In the genomic region with DNA sequence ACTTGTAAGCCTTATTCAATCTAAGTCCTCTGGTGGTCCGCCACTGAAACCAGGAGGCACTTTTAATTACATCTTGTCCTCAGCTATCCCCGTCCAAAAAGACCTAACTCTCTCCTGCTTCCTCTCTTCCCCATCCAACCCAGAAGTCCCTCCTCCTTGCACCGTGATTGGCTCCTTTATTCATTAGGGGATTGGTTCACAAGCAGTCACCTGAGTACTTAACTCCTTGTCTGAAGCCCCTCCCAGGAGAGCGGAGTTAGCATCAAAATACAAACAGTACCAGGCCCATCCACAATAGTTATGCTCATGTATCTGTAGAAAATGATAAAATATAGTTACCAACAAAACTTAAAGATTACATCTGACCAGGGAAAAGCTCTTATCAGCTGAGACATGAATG, we compare ENCODE assay signal across 19 mouse cellular contexts. TPM values are rescaled to one million over a fixed set of nuclear protein-coding genes. Genes with fewer than 3 reads are reported as not detected.
"Had no signal": no experiment of that assay in that cellular context is flagged by ENCODE, and none has a peak within 500 bp of the region (broad histone marks: within the 10 kb centered on the region; RNA-seq: fewer than 3 reads in every experiment).

No protein-coding gene starts in this region.

- H3K9ac ChIP-seq: lung, embryonic 14.5 days; midbrain, embryonic 13.5 days; midbrain, embryonic 15.5 days; neural tube, embryonic 12.5 days; stomach, embryonic 15.5 days had no signal

- DNase-seq: lung, adult 18-20 months; lung, embryonic 14.5 days; lung, postnatal 10 days; lung, postnatal 36 days; right cerebral cortex, postnatal 14 days; thymus, adult 2 months; thymus, postnatal 25 days; thymus, postnatal 4 days had no signal

- H3K27ac ChIP-seq: macrophage; midbrain, embryonic 13.5 days; midbrain, embryonic 15.5 days; neural tube, embryonic 12.5 days; stomach, embryonic 15.5 days; stomach, postnatal 0 days had no signal

- H3K4me3 ChIP-seq: megakaryocyte, embryonic 14.5 days; midbrain, embryonic 13.5 days; midbrain, embryonic 15.5 days; neural tube, embryonic 12.5 days; stomach, embryonic 15.5 days had no signal

- H3K27me3 ChIP-seq: megakaryocyte, embryonic 14.5 days; midbrain, embryonic 13.5 days; midbrain, embryonic 15.5 days; neural tube, embryonic 12.5 days; stomach, embryonic 15.5 days had no signal

- H3K9me3 ChIP-seq: midbrain, embryonic 15.5 days; stomach, embryonic 15.5 days had no signal

- H3K4me1 ChIP-seq: megakaryocyte, embryonic 14.5 days; midbrain, embryonic 13.5 days; midbrain, embryonic 15.5 days; neural tube, embryonic 12.5 days; stomach, embryonic 15.5 days had no signal

- ATAC-seq: midbrain, embryonic 13.5 days; midbrain, embryonic 15.5 days had no signal

RNA-seq across cellular contexts. Expression of a gene that starts 52.1 kb away (rescaled TPM):
- total RNA-seq: megakaryocyte progenitor cell, adult 5-6 weeks; monocyte, adult 5-6 weeks; neutrophil, adult 5-6 weeks had no signal
- polyA plus RNA-seq: macrophage; spleen, adult 2 months had no signal
